13 mouse cellular contexts compared by ENCODE assay signal in the genomic region with DNA sequence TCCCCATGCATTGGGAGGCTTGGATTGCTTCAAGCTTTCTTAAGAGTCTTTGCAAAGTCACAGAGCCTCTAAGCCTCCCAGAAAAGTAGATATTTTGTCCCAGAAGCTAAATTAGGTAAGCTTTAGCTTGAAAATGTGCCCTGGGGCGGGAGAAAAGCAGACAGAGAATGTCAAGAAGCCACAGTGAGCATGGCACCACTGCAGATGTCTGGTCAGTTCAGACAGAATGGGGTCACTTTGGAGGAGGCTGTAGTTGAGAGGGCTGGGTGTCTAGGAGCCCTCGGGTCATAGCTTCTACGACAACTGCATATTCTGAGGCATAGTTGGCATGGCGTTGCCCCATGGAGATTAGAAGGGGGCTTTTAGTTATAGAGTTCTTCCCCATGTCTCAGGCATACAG.
DNase-seq lines count a peak whose midpoint lies in the region; ATAC-seq lines count a peak whose summit lies in the region.
"Had no signal": no experiment of that assay in that cellular context is flagged by ENCODE, and none has a peak within 500 bp of the region (broad histone marks: within the 10 kb centered on the region; RNA-seq: fewer than 3 reads in every experiment).

No protein-coding gene starts in this region.

- DNase-seq in heart, postnatal 25 days (ENCODE audit: low spot score): no peak
- no peak for DNase-seq in midbrain, embryonic 11.5 days (ENCODE audit: low spot score, missing footprints)
- no peak for DNase-seq in midbrain, embryonic 14.5 days
- DNase-seq in left cerebral cortex, postnatal 10 days (ENCODE audit: extremely low spot score in 1 of 2, low spot score in 2 of 2): no peak
- no peak for DNase-seq in right cerebral cortex, postnatal 36 days (ENCODE audit: low spot score in 2 of 2)
- DNase-seq: cerebellum, postnatal 14 days; kidney, postnatal 4 days; thymus, postnatal 36 days had no signal

- ATAC-seq in heart, embryonic 13.5 days (ENCODE audit: extremely low read depth, insufficient number of reproducible peaks, low FRiP score, low TSS enrichment): no peak
- ATAC-seq in midbrain, embryonic 11.5 days (ENCODE audit: low FRiP score): no peak
- no peak for ATAC-seq in midbrain, embryonic 14.5 days (ENCODE audit: low FRiP score, low TSS enrichment)
- no peak for ATAC-seq in hindbrain, embryonic 13.5 days (ENCODE audit: low FRiP score)
- ATAC-seq in stomach, embryonic 15.5 days (ENCODE audit: insufficient read depth, low FRiP score, low read depth): no peak
- ATAC-seq: CD4-positive, CD25-positive, alpha-beta regulatory T cell, adult 4 months had no signal

- intact Hi-C loops in heart, postnatal 25 days (cut with DNase I): no loop called here
- intact Hi-C loops in left cerebral cortex, postnatal 10 days (cut with DNase I): no loop called here

- no peak overlapping the region for H3K4me3 ChIP-seq in heart, embryonic 13.5 days
- H3K4me3 ChIP-seq in midbrain, embryonic 11.5 days (ENCODE audit: low read depth, low read length): no peak overlapping the region
- H3K4me3 ChIP-seq in midbrain, embryonic 14.5 days (replicated peaks; ENCODE audit: low read depth, low read length): no peak overlapping the region
- no peak overlapping the region for H3K4me3 ChIP-seq in hindbrain, embryonic 13.5 days
- H3K4me3 ChIP-seq in stomach, embryonic 15.5 days (replicated peaks): no peak overlapping the region
- H3K4me3 ChIP-seq: left cerebral cortex, adult 2 months had no signal

- H3K4me2 ChIP-seq in heart, embryonic 13.5 days: no peak overlapping the region
- no peak overlapping the region for H3K4me2 ChIP-seq in midbrain, embryonic 11.5 days
- H3K4me2 ChIP-seq in midbrain, embryonic 14.5 days (ENCODE audit: low read length): no peak overlapping the region
- H3K4me2 ChIP-seq in hindbrain, embryonic 13.5 days: no peak overlapping the region
- no peak overlapping the region for H3K4me2 ChIP-seq in stomach, embryonic 15.5 days

- H3K9me3 ChIP-seq in heart, embryonic 13.5 days: no peaks in the 10 kb centered on the region
- H3K9me3 ChIP-seq in midbrain, embryonic 11.5 days (ENCODE audit: control insufficient read depth, low read length): no peaks in the 10 kb centered on the region
- no peaks in the 10 kb centered on the region for H3K9me3 ChIP-seq in midbrain, embryonic 14.5 days (ENCODE audit: control insufficient read depth, low read length)
- H3K9me3 ChIP-seq in hindbrain, embryonic 13.5 days: no peaks in the 10 kb centered on the region
- H3K9me3 ChIP-seq in stomach, embryonic 15.5 days: no peaks in the 10 kb centered on the region

- no peaks in the 10 kb centered on the region for H3K36me3 ChIP-seq in heart, embryonic 13.5 days
- no peaks in the 10 kb centered on the region for H3K36me3 ChIP-seq in midbrain, embryonic 11.5 days (ENCODE audit: control insufficient read depth, insufficient read depth, low read length)
- no peaks in the 10 kb centered on the region for H3K36me3 ChIP-seq in midbrain, embryonic 14.5 days (ENCODE audit: control insufficient read depth, insufficient read depth, low read length)
- no peaks in the 10 kb centered on the region for H3K36me3 ChIP-seq in hindbrain, embryonic 13.5 days
- H3K36me3 ChIP-seq in stomach, embryonic 15.5 days: no peaks in the 10 kb centered on the region

- peaks cover 66% of the 10 kb centered on the region for H3K4me1 ChIP-seq in heart, embryonic 13.5 days
- peaks cover 22% of the 10 kb centered on the region for H3K4me1 ChIP-seq in midbrain, embryonic 11.5 days (ENCODE audit: control insufficient read depth, insufficient read depth, low read length)
- H3K4me1 ChIP-seq in midbrain, embryonic 14.5 days (ENCODE audit: control insufficient read depth, insufficient read depth, low read length): peaks cover 37% of the 10 kb centered on the region
- peaks cover 43% of the 10 kb centered on the region for H3K4me1 ChIP-seq in hindbrain, embryonic 13.5 days (replicated peaks)
- peaks cover 35% of the 10 kb centered on the region for H3K4me1 ChIP-seq in stomach, embryonic 15.5 days

- H3K9ac ChIP-seq in heart, embryonic 13.5 days: no peak overlapping the region
- no peak overlapping the region for H3K9ac ChIP-seq in midbrain, embryonic 11.5 days (ENCODE audit: low read length)
- no peak overlapping the region for H3K9ac ChIP-seq in midbrain, embryonic 14.5 days (replicated peaks; ENCODE audit: low read length)
- H3K9ac ChIP-seq in hindbrain, embryonic 13.5 days: no peak overlapping the region
- H3K9ac ChIP-seq in stomach, embryonic 15.5 days: no peak overlapping the region

- H3K27ac ChIP-seq in heart, embryonic 13.5 days (replicated peaks): peak overlapping the region; percentile 70
- H3K27ac ChIP-seq in midbrain, embryonic 11.5 days (ENCODE audit: low read depth, low read length): 0 out of 2 replicates have a peak overlapping the region, but pooled peaks have one; percentile 10
- H3K27ac ChIP-seq in midbrain, embryonic 14.5 days (replicated peaks; ENCODE audit: low read depth, low read length): no peak overlapping the region
- peak overlapping the region; percentile 6; the same call in 1 of the 2 replicates for H3K27ac ChIP-seq in hindbrain, embryonic 13.5 days
- H3K27ac ChIP-seq in stomach, embryonic 15.5 days: peak overlapping the region; percentile 82

- no peaks in the 10 kb centered on the region for H3K27me3 ChIP-seq in heart, embryonic 13.5 days (replicated peaks)
- no peaks in the 10 kb centered on the region; the same call in 1 of the 2 replicates for H3K27me3 ChIP-seq in midbrain, embryonic 11.5 days (ENCODE audit: control insufficient read depth, insufficient read depth, low read length)
- no peaks in the 10 kb centered on the region for H3K27me3 ChIP-seq in midbrain, embryonic 14.5 days (ENCODE audit: control insufficient read depth, insufficient read depth, low read length)
- H3K27me3 ChIP-seq in hindbrain, embryonic 13.5 days: no peaks in the 10 kb centered on the region
- no peaks in the 10 kb centered on the region for H3K27me3 ChIP-seq in stomach, embryonic 15.5 days (replicated peaks)

- 57% methylated on average over 4 of the region's 4 CpGs for WGBS in heart, embryonic 13.5 days
- WGBS in midbrain, embryonic 11.5 days: 79% methylated on average over 4 of the region's 4 CpGs
- 83% methylated on average over 4 of the region's 4 CpGs for WGBS in midbrain, embryonic 14.5 days
- WGBS in hindbrain, embryonic 13.5 days: 72% methylated on average over 4 of the region's 4 CpGs
- 60% methylated on average over 4 of the region's 4 CpGs for WGBS in stomach, embryonic 15.5 days
